Mouse (Mus musculus) kidney, embryonic 16.5 days (tissue): ENCODE data around the gene 4833427G06Rik. TPM values are rescaled to one million over a fixed set of nuclear protein-coding genes. Genes with fewer than 3 reads are reported as not detected.

Experiments
- ATAC-seq: fragments of 200-750 bp; cut with Nextera tagmentation; 2 replicates; pipeline ENCODE4 v1.8.0; 2017; ENCODE audit warnings: moderate TSS enrichment; ENCODE audit not compliant: low FRiP score, low TSS enrichment
- H3K27ac ChIP-seq: fragments of 300-500 bp; sonication (generic); 2 replicates; pipeline ENCODE4 v1.5.1; 2014; ENCODE audit warnings: low read length
- H3K27me3 ChIP-seq: fragments of 300-500 bp; sonication (generic); 2 replicates; pipeline ENCODE4 v1.6.1; 2014; ENCODE audit warnings: low read length, control low read depth, mixed read lengths; ENCODE audit not compliant: insufficient read depth
- H3K36me3 ChIP-seq: fragments of 300-500 bp; sonication (generic); 2 replicates; pipeline ENCODE4 v1.6.1; 2014; ENCODE audit warnings: low read length, control low read depth, mixed read lengths; ENCODE audit not compliant: insufficient read depth
- H3K4me1 ChIP-seq: fragments of 300-500 bp; sonication (generic); 2 replicates; pipeline ENCODE4 v1.6.1; 2014; ENCODE audit warnings: low read length, control low read depth, mixed read lengths; ENCODE audit not compliant: insufficient read depth
- H3K4me2 ChIP-seq: fragments of 300-500 bp; sonication (generic); replicated peaks from 2 replicates; pipeline ENCODE4 v1.6.1; 2014; ENCODE audit warnings: low read depth, low read length
- H3K4me3 ChIP-seq: fragments of 300-500 bp; sonication (generic); 2 replicates; pipeline ENCODE4 v1.5.1; 2014; ENCODE audit warnings: mild to moderate bottlenecking, low read length
- H3K9ac ChIP-seq: fragments of 300-500 bp; sonication (generic); replicated peaks from 2 replicates; pipeline ENCODE4 v1.6.1; 2014; ENCODE audit warnings: low read length
- H3K9me3 ChIP-seq: fragments of 300-500 bp; sonication (generic); 2 replicates; pipeline ENCODE4 v1.6.1; 2016; ENCODE audit warnings: low read length, control low read depth
- WGBS: fragments of 180-500 bp; shearing (Covaris S2); extraction: QIAGEN DNeasy Blood & Tissue Kit; methylation state at CpG from one replicate; pipeline ENCODE4 v1.1.7; 2014; 5-methylcytosine and 5-hydroxymethylcytosine counted together
- microRNA counts: library from miRNA; unstranded; fragments of <30 nt; microRNA quantifications from one replicate; lab custom pipeline; 2016
- microRNA-seq: library from miRNA; unstranded; fragments of <30 nt; microRNA quantifications from one replicate; pipeline ENCODE4, GENCODE M21; 2016
- polyA plus RNA-seq: library from polyadenylated mRNA; unstranded; fragments of >200 nt; fragmentation: Nextera tagmentation; extraction: Ambion mirVana; gene quantifications from 2 replicates; pipeline ENCODE4 v1.2.1, GENCODE M21; 2015

4833427G06Rik gene
- polyA plus RNA-seq, 1 experiment from 2014 or later, result not detected

DNA sequence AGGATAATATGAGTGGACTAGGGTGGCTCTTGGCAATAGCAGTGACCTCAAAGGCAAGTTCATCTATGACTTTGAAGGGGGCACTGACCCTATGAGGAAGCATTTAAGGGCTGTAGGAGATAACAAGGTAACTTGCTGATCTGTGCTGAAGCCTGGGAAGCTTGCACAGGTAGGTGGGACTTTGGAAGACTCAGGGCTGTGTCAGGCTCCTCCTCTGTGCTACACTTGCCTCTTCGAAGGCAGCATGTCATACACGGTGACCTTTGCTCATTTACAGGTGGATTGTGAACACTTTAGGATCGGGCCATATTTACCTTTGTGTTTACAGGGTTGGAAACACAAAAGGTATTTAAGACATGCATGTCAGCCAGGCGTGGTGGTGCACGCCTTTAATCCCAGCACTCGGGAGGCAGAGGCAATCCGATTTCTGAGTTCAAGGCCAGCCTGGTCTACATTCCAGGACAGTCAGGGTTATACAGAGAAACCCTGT is 60.3 kb downstream of the 4833427G06Rik start:
- 90% methylated on average over 7 of the region's 7 CpGs for WGBS
- no peak overlapping the region for H3K4me2 ChIP-seq
- no peaks in the 10 kb centered on the region for H3K9me3 ChIP-seq
- no peaks in the 10 kb centered on the region for H3K27me3 ChIP-seq
- no peak overlapping the region for H3K4me3 ChIP-seq
- H3K4me1 ChIP-seq, result no peaks in the 10 kb centered on the region
- ATAC-seq, result no peak
- H3K27ac ChIP-seq, result no peak overlapping the region
- no peak overlapping the region for H3K9ac ChIP-seq
- H3K36me3 ChIP-seq, result no peaks in the 10 kb centered on the region

DNA sequence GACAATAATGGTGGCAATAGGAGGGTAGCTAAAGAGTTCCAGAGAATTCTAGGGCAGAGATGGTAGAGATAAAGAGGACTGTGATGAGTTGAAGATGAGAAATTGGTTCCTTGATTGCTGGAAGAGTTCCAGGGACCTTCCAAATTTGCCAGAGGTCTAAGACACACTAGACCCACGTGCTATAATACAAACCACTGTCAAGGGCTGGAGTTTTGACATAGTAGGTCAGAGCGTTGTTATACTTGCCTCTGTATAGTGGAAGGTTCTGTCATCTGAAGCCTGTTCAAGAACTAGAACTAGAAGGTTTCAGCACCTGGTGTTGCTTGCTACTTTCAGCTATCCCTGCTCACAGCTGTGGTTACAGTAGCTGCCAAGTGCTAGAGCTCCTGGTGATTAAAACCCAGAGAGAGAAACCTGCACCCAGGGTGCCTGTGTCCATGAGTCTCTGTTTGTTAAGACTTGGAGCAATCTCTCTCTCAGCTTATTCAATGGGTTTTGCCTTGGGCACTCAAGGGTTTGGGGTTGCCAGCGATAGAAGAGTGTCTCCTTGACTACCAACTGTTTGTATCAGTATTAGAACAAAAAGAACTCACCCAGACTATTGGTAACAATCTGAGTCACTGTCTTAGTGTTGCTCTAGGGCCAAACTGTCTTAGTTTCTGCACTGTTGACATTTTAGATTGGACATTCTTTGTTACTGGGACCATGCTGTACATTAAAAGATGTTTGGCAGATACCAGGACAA is 68.9 kb downstream of the 4833427G06Rik start:
- no peak overlapping the region for H3K4me2 ChIP-seq
- 84% methylated on average over 3 of the region's 3 CpGs for WGBS
- no peak for ATAC-seq
- H3K4me3 ChIP-seq, result no peak overlapping the region
- no peaks in the 10 kb centered on the region for H3K36me3 ChIP-seq
- H3K27me3 ChIP-seq, result no peaks in the 10 kb centered on the region
- H3K9ac ChIP-seq, result no peak overlapping the region
- no peak overlapping the region for H3K27ac ChIP-seq
- H3K9me3 ChIP-seq, result no peaks in the 10 kb centered on the region
- no peaks in the 10 kb centered on the region for H3K4me1 ChIP-seq

DNA sequence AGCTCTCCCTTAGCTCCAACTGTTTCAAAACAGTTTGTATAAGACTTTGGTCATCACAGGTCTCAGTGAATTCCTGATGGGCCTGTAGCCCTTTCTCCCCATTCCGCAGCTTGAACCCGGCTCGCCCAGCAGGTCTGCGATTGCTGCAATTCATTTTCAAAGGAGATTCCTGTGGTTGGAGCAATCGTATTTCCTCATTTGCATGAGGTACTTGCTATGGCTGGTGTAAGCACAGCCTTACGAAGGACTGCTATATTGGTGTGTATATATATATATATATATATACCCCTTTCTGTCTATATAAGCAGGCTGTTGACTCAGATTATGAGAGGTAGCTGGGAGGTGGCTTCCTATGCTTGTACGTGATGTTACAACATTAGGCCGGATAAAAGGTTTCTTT is 69.6 kb downstream of the 4833427G06Rik start:
- Histone ChIP-seq H3K36me3 (no peaks in the 10 kb centered on the region), H3K4me3 (no peak overlapping the region), H3K4me1 (no peaks in the 10 kb centered on the region), H3K4me2 (no peak overlapping the region), H3K27me3 (no peaks in the 10 kb centered on the region), H3K9ac (no peak overlapping the region), H3K27ac (no peak overlapping the region), H3K9me3 (no peaks in the 10 kb centered on the region)
- no peak for ATAC-seq
- 69% methylated on average over 8 of the region's 8 CpGs for WGBS

DNA sequence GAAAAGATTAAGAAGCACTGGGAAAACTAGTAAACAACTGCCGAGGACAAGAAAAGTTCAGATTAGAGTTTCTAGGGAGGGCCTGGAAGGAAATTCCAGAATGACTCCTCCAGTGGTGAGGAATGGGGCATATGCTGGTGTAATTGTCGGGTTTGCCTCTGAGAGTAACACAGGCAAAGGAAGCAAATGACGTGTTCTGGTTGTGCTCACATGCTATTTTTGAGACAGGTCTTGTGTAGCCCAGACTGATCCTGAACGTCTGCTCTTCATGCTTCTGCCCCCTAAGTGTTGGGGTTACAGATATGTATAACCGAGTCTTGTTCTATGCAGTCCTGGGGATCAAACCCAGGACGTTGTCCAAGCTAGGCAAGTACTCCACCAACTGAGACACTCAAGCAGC is 70.3 kb downstream of the 4833427G06Rik start:
- Histone ChIP-seq H3K27ac (no peak overlapping the region), H3K27me3 (no peaks in the 10 kb centered on the region), H3K4me1 (no peaks in the 10 kb centered on the region), H3K4me3 (no peak overlapping the region), H3K9ac (no peak overlapping the region), H3K36me3 (no peaks in the 10 kb centered on the region), H3K4me2 (no peak overlapping the region), H3K9me3 (no peaks in the 10 kb centered on the region)
- no peak for ATAC-seq
- 58% methylated on average over 6 of the region's 6 CpGs for WGBS

MicroRNAs within 50 kb of the gene (microRNA counts, 519-probe panel; counts per million panel counts)
- microRNA mmu-miR-34b-3p (lab: Ali Mortazavi, UCI), result 1,713 counts per million, percentile 44 among the panel's probes with 10 or more counts
- 2,039 counts per million, percentile 53 among the panel's probes with 10 or more counts for microRNA mmu-miR-34b-5p (lab: Ali Mortazavi, UCI)
- microRNA mmu-miR-34c (lab: Ali Mortazavi, UCI), result 4,545 counts per million, percentile 94 among the panel's probes with 10 or more counts

Small RNA genes within 50 kb of the gene (microRNA-seq; reads per million reads assigned to microRNA genes)
- gene Mir34b, result 27.7 reads per million, percentile 41 among the genes with 10 or more reads in this experiment
- 579 reads per million, percentile 75 among the genes with 10 or more reads in this experiment for gene Mir34c

Other genes with a start within 250 kb of the 4833427G06Rik start
- 15.5 and 19.4 TPM in 2 replicates for gene Sik2, start 93.0 kb downstream of the 4833427G06Rik start, polyA plus RNA-seq
- gene Btg4, start 41.2 kb downstream of the 4833427G06Rik start, polyA plus RNA-seq, result not detected in 2 replicates
- 7.3 and 7.6 TPM in 2 replicates for gene Layn, start 25.0 kb downstream of the 4833427G06Rik start, polyA plus RNA-seq
- gene Gm32742, start 63.4 kb upstream of the 4833427G06Rik start, polyA plus RNA-seq, result 0.01 and 0.03 TPM in 2 replicates
- not detected in 2 replicates for gene Pou2af1, start 111.6 kb upstream of the 4833427G06Rik start, polyA plus RNA-seq
- 4.4 and 4.6 TPM in 2 replicates for gene Colca2, start 176.5 kb upstream of the 4833427G06Rik start, polyA plus RNA-seq
- gene 1810046K07Rik, start 226.8 kb upstream of the 4833427G06Rik start, polyA plus RNA-seq, result not detected in 2 replicates